Mouse (Mus musculus): ENCODE data around the gene Golga4. TPM values are rescaled to one million over a fixed set of nuclear protein-coding genes. Genes with fewer than 3 reads are reported as not detected.

Gene Golga4
- 54.2 and 55.2 TPM in 2 replicates for polyA plus RNA-seq (2015; fragmentation: Nextera tagmentation; extraction: Ambion mirVana)

GRCm38 (mm10) chr9:118506020-118506403 lies at the start of gene Golga4:
TSS of gene Golga4 (plus strand) at chr9:118506267.
- peak; percentile 81 for ATAC-seq (ENCODE audit: insufficient number of reproducible peaks, insufficient read depth, low FRiP score, low TSS enrichment, low read depth)
- peak within 1 kb of the TSS; percentile 91 for H3K9ac ChIP-seq
- H3K27me3 ChIP-seq, result no peaks in the 10 kb centered on the region
- under 1% methylated on average over 41 of the region's 43 CpGs for WGBS
- H3K4me3 ChIP-seq, result peak within 1 kb of the TSS; percentile 91
- H3K36me3 ChIP-seq, result no peaks in the 10 kb centered on the region
- no peaks in the 10 kb centered on the region for H3K9me3 ChIP-seq
- peak within 1 kb of the TSS; percentile 99 for H3K4me2 ChIP-seq
- H3K4me1 ChIP-seq, result peaks cover 25% of the 10 kb centered on the region
- peak within 1 kb of the TSS; percentile 44; the same call in 1 of the 2 replicates for H3K27ac ChIP-seq

GRCm38 (mm10) chr9:118456405-118456804 lies 49.7 kb upstream of the Golga4 start:
- 47% methylated on average over 6 of the region's 6 CpGs for WGBS
- no peak for ATAC-seq (ENCODE audit: insufficient number of reproducible peaks, insufficient read depth, low FRiP score, low TSS enrichment, low read depth)

DNA sequence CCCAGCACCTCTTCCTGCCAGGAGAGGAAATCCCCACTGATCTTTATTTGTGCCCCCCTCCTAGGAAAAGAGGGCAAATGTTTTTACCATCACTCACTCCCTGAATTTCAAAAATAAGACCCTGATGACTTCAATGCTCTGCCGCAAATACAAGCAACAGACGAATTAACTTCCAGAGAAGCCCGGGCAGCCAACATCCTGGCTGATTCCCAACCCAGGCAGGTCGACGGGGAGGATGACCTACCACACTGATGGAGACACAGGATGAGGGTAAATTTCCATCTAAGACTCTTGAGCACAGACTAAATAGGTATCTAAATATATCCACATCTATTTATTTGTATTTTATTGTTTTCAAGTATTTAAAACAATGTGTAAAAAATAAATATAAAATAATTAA lies 48.0 kb upstream of the Golga4 start:
- H3K4me3 ChIP-seq, result no peak overlapping the region
- ATAC-seq (ENCODE audit: insufficient number of reproducible peaks, insufficient read depth, low FRiP score, low TSS enrichment, low read depth), result no peak
- no peaks in the 10 kb centered on the region for H3K9me3 ChIP-seq
- H3K4me1 ChIP-seq, result no peaks in the 10 kb centered on the region
- H3K27me3 ChIP-seq, result peaks cover 13% of the 10 kb centered on the region
- no peak overlapping the region for H3K4me2 ChIP-seq
- H3K9ac ChIP-seq, result no peak overlapping the region
- no peak overlapping the region for H3K27ac ChIP-seq
- WGBS, result 15% methylated on average over 5 of the region's 5 CpGs
- no peaks in the 10 kb centered on the region for H3K36me3 ChIP-seq

More at GRCm38 (mm10) chr9:118456405-118456804, 49.7 kb upstream of the Golga4 start:
- Histone ChIP-seq H3K27ac (no peak overlapping the region), H3K9ac (no peak overlapping the region), H3K36me3 (no peaks in the 10 kb centered on the region), H3K4me1 (no peaks in the 10 kb centered on the region), H3K4me3 (no peak overlapping the region), H3K9me3 (no peaks in the 10 kb centered on the region), H3K27me3 (peaks cover 10% of the 10 kb centered on the region; the same call in 1 of the 2 replicates), H3K4me2 (no peak overlapping the region)

DNA sequence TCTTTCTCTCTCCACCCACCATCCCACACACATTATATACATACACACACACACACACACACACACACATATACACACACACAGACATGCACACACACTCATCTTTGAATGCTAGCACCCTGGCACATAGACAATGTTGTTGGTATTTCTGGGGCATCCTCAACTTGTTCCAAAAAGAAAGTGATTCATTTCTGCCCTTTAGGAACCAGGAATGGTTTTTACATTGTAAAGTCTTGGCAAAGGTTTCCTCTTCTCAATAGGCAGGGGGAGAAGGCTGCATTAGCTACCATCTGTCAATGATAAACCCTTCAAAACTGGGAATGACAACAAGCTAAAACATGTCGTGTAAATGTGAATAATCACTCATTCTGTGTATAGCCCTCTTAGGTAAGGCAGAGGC lies 42.0 kb upstream of the Golga4 start:
- no peak overlapping the region for H3K9ac ChIP-seq
- H3K36me3 ChIP-seq, result no peaks in the 10 kb centered on the region
- H3K4me2 ChIP-seq, result no peak overlapping the region
- H3K4me3 ChIP-seq, result no peak overlapping the region
- H3K9me3 ChIP-seq, result no peaks in the 10 kb centered on the region
- WGBS, result 48% methylated on average over 1 of the region's 1 CpGs
- peaks cover 5% of the 10 kb centered on the region; the same call in 1 of the 2 replicates for H3K4me1 ChIP-seq
- H3K27ac ChIP-seq, result no peak overlapping the region
- ATAC-seq (ENCODE audit: insufficient number of reproducible peaks, insufficient read depth, low FRiP score, low TSS enrichment, low read depth), result no peak
- peaks cover 40% of the 10 kb centered on the region for H3K27me3 ChIP-seq

GRCm38 (mm10) chr9:118468301-118468700 lies 37.8 kb upstream of the Golga4 start:
- Histone ChIP-seq H3K27me3 (peaks cover 79% of the 10 kb centered on the region), H3K27ac (no peak overlapping the region), H3K4me2 (peak overlapping the region; percentile 18), H3K36me3 (no peaks in the 10 kb centered on the region), H3K4me1 (peaks cover 11% of the 10 kb centered on the region), H3K4me3 (peak overlapping the region; percentile 9; the same call in 1 of the 2 replicates), H3K9ac (no peak overlapping the region), H3K9me3 (no peaks in the 10 kb centered on the region)
- WGBS, result under 1% methylated on average over 14 of the region's 14 CpGs
- no peak for ATAC-seq (ENCODE audit: insufficient number of reproducible peaks, insufficient read depth, low FRiP score, low TSS enrichment, low read depth)

- 1% methylated on average over 16 of the region's 16 CpGs for WGBS
- Histone ChIP-seq H3K27ac (no peak overlapping the region), H3K36me3 (no peaks in the 10 kb centered on the region), H3K27me3 (peaks cover 81% of the 10 kb centered on the region), H3K4me3 (no peak overlapping the region), H3K4me1 (peaks cover 11% of the 10 kb centered on the region), H3K9me3 (no peaks in the 10 kb centered on the region), H3K9ac (no peak overlapping the region), H3K4me2 (peak overlapping the region; percentile 2; the same call in 1 of the 2 replicates)
- ATAC-seq (ENCODE audit: insufficient number of reproducible peaks, insufficient read depth, low FRiP score, low TSS enrichment, low read depth), result no peak
Measured at GRCm38 (mm10) chr9:118469272-118469671, 36.8 kb upstream of the Golga4 start.

DNA sequence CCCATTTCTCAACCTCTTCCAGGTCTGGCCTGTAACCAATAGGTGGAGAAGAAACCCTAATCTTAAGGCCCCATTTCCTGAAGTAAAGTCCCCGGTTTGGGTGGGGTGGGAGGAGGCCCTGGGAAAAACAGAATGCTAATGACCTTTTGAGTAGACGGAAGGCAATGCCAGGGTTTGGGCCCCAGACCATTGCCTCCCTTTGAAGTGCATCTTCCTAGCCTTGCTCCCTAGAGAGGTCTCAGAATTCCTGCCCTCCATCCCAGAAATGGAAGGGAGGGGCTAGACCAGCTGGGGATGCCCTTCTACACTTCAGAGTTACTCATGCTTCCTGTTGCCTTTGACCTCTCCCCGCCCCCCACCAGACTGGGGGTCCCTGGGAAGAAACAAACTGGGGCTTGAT lies 34.8 kb upstream of the Golga4 start:
- ATAC-seq (ENCODE audit: insufficient number of reproducible peaks, insufficient read depth, low FRiP score, low TSS enrichment, low read depth), result no peak
- H3K4me1 ChIP-seq, result peaks cover 15% of the 10 kb centered on the region
- no peak overlapping the region for H3K4me2 ChIP-seq
- WGBS, result 18% methylated on average over 3 of the region's 3 CpGs
- H3K36me3 ChIP-seq, result no peaks in the 10 kb centered on the region
- H3K27ac ChIP-seq, result no peak overlapping the region
- H3K4me3 ChIP-seq, result no peak overlapping the region
- peaks cover 92% of the 10 kb centered on the region for H3K27me3 ChIP-seq
- H3K9ac ChIP-seq, result no peak overlapping the region
- H3K9me3 ChIP-seq, result no peaks in the 10 kb centered on the region

- H3K36me3 ChIP-seq, result no peaks in the 10 kb centered on the region
- H3K27me3 ChIP-seq, result peaks cover 92% of the 10 kb centered on the region
- H3K27ac ChIP-seq, result no peak overlapping the region
- H3K4me2 ChIP-seq, result peak overlapping the region; percentile 67
- peak overlapping the region; percentile 46 for H3K4me3 ChIP-seq
- H3K9ac ChIP-seq, result no peak overlapping the region
- WGBS, result under 1% methylated on average over 22 of the region's 22 CpGs
- no peaks in the 10 kb centered on the region for H3K9me3 ChIP-seq
- peaks cover 36% of the 10 kb centered on the region for H3K4me1 ChIP-seq
- no peak for ATAC-seq (ENCODE audit: insufficient number of reproducible peaks, insufficient read depth, low FRiP score, low TSS enrichment, low read depth)
Measured at GRCm38 (mm10) chr9:118476211-118476765, 29.8 kb upstream of the Golga4 start.

- peak overlapping the region; percentile 46 for H3K4me3 ChIP-seq
- peaks cover 36% of the 10 kb centered on the region for H3K4me1 ChIP-seq
- H3K36me3 ChIP-seq, result no peaks in the 10 kb centered on the region
- H3K9ac ChIP-seq, result no peak overlapping the region
- H3K4me2 ChIP-seq, result peak overlapping the region; percentile 67
- no peak overlapping the region for H3K27ac ChIP-seq
- WGBS, result under 1% methylated on average over 33 of the region's 33 CpGs
- no peak for ATAC-seq (ENCODE audit: insufficient number of reproducible peaks, insufficient read depth, low FRiP score, low TSS enrichment, low read depth)
- H3K9me3 ChIP-seq, result no peaks in the 10 kb centered on the region
- peaks cover 92% of the 10 kb centered on the region for H3K27me3 ChIP-seq
Measured at GRCm38 (mm10) chr9:118476766-118477271, 29.2 kb upstream of the Golga4 start.

DNA sequence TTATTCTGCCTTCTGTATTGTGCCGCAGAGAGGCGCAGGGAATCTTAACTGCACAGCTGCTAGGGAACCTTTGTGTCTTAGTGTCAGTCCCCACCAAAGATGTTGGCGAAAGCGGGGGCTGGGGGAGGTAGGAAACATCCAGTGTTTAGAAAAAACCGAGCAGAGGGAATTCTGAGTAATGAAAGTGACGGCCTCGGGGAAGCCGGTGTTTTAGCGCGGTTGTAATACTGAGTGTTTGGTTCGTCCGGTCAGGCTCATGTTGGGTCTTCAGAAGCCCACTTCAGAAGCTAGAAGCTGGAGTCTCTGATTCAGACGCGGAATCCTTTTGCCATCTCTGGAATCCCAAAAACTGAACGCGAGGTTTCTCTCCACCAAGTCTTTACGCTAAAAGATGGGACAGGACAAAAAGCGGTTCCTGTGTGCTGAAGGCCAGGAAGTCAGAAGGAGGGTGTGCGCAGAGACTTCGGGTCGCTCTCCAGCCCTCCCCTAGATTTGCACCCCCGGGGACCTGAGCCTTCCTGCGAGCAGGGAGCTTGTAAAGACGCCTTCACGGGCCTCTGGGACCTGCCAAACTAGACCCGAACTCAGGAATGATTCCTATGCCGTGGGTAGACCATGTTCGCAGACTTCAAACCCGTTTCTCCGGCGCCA lies 28.7 kb upstream of the Golga4 start:
- Histone ChIP-seq H3K36me3 (no peaks in the 10 kb centered on the region), H3K27ac (no peak overlapping the region), H3K4me2 (peak overlapping the region; percentile 67), H3K9me3 (no peaks in the 10 kb centered on the region), H3K27me3 (peaks cover 92% of the 10 kb centered on the region), H3K4me1 (peaks cover 36% of the 10 kb centered on the region), H3K4me3 (peak overlapping the region; percentile 46), H3K9ac (no peak overlapping the region)
- ATAC-seq (ENCODE audit: insufficient number of reproducible peaks, insufficient read depth, low FRiP score, low TSS enrichment, low read depth), result no peak
- under 1% methylated on average over 31 of the region's 31 CpGs for WGBS

DNA sequence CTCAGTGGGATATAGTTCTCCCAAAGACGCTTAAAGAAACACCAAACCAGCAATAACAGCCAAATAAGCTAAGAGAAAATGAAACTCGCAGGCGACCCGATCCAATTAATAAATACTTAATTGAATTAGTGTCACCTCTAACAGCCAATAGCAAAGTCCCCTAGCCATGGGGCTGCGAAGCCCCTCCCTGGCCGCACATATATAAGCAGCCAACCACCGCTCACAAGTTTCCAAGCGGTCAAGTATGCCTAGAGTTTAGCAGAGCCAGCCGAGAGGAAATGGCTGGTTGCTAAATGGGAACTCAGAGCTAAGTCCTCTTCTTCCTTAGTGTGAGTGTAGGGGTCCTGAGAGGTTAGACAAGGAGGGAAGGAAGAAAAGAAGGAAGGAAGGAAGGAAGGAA lies 28.1 kb upstream of the Golga4 start, which contains the start of gene Eomes:
Gene Eomes, plus strand, starts transcription at position 252 of the 400 bp plus-strand sequence.
- ATAC-seq (ENCODE audit: insufficient number of reproducible peaks, insufficient read depth, low FRiP score, low TSS enrichment, low read depth), result no peak
- Histone ChIP-seq H3K27ac (no peak within 1 kb of the TSS), H3K4me1 (peaks cover 36% of the 10 kb centered on the region), H3K36me3 (no peaks in the 10 kb centered on the region), H3K27me3 (peaks cover 92% of the 10 kb centered on the region), H3K9ac (peak within 1 kb of the TSS; percentile 36; the same call in 1 of the 2 replicates), H3K9me3 (no peaks in the 10 kb centered on the region), H3K4me3 (peak within 1 kb of the TSS; percentile 46), H3K4me2 (peak within 1 kb of the TSS; percentile 67)
- WGBS, result under 1% methylated on average over 9 of the region's 9 CpGs

DNA sequence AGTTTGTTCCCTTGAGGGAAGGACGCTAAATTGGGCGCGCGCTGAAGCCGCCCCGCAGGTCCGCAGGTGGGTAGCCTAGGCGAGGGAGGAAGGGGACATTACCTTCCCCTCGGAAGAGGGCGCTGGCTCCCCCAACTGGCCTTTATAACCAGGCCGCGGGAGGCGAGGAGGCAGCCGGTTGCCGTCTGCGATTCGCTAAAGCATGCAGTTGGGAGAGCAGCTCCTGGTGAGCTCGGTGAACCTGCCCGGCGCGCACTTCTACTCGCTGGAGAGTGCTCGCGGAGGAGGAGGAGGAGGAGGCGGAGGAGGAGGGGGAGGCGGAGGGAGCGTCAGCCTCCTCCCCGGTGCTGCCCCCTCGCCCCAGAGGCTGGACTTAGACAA lies 27.6 kb upstream of the Golga4 start:
- Histone ChIP-seq H3K9me3 (no peaks in the 10 kb centered on the region), H3K4me3 (peak overlapping the region; percentile 46), H3K27me3 (peaks cover 93% of the 10 kb centered on the region), H3K9ac (peak overlapping the region; percentile 36; the same call in 1 of the 2 replicates), H3K27ac (no peak overlapping the region), H3K4me2 (peak overlapping the region; percentile 67), H3K4me1 (peaks cover 36% of the 10 kb centered on the region), H3K36me3 (no peaks in the 10 kb centered on the region)
- no peak for ATAC-seq (ENCODE audit: insufficient number of reproducible peaks, insufficient read depth, low FRiP score, low TSS enrichment, low read depth)
- under 1% methylated on average over 28 of the region's 29 CpGs for WGBS
